Mouse (Mus musculus): ENCODE data around the gene Sh3pxd2b.

The Sh3pxd2b gene

GRCm38 (mm10) chr11:32373266-32374026 lies 25.8 kb downstream of the Sh3pxd2b start:
- no peak for DNase-seq (ENCODE audit: low spot score in 2 of 2)

DNA sequence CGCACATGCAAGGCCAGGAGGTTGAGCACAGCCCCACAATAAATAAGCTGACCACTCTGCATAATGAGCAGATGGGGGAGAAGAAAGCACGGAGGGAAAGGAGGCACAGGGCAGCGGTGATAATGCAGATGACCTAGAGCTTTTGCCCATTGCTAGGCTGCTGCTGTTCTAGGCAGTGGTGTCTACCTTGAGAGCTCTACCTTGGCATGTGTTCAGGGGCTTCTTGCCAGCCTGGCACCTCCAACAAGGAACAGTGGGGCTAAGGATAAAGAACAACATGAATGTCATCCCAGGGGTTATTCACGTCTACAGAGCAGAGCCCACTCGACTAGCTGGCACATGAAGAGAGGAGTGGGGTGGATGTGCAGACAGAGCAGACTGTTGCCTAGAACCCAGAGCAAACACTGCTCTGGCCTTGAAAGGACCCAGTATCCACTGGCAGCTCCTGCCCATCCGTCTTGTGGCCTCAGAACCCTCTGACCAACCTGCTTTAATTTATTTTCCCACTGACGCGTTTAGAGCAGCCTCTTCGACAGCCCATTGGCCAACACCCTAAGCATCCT lies 26.5 kb downstream of the Sh3pxd2b start:
- no peak for DNase-seq (ENCODE audit: low spot score in 2 of 2)

DNA sequence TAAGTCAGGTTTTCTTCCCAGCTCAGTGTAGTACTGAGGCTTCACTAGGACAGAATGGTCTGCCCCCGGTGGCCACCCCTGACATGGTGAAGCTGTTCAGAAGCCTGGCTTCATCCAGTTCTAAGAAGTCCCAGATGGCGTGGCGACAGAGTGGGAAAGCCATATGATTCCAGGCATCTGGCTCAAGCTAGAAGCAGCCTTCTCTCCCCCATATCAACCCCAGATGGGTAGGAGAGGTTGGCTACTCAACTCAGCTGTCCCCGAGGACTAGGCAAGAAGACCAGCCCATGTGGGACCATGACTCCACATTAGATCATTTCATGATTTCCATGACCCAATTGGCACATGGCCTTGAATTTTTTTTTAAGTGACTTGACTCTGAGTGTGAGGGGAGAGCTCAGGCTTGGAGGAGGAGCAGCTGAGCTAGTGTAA lies 27.5 kb downstream of the Sh3pxd2b start:
- DNase-seq (ENCODE audit: low spot score in 2 of 2) = peak in 1 of 2 experiments; percentile 24

DNA sequence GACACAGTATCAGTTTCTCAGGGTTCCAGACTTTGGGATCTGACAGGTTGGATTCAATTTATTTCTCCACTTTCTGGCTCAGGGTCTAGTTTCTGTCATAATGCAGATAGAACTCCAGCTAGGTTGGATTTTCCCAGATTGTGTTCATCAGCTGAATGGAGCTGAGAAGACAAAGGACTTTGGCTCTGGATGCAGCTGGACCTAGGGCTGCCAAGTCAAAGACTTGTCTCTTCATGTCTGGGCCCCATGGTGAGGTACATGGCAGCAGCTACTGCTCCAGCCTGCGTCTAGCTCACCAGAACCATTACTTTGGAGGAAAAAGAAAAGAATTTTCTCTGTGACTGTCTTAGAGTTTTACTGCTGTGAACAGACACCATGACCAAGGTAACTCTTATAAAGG lies 28.5 kb downstream of the Sh3pxd2b start:
- no peak for DNase-seq (ENCODE audit: low spot score in 2 of 2)

- DNase-seq (ENCODE audit: low spot score in 2 of 2) = no peak
These were observed 32.3 kb downstream of the Sh3pxd2b start for GRCm38 (mm10) chr11:32379910-32380309.

- DNase-seq (ENCODE audit: low spot score in 2 of 2) = no peak
These were observed 35.9 kb downstream of the Sh3pxd2b start for GRCm38 (mm10) chr11:32383341-32384134.

GRCm38 (mm10) chr11:32384135-32384801 lies 36.6 kb downstream of the Sh3pxd2b start:
- DNase-seq (ENCODE audit: low spot score in 2 of 2) = no peak

- no peak for DNase-seq (ENCODE audit: low spot score in 2 of 2)
These were observed 38.4 kb downstream of the Sh3pxd2b start for GRCm38 (mm10) chr11:32386043-32386442.

DNA sequence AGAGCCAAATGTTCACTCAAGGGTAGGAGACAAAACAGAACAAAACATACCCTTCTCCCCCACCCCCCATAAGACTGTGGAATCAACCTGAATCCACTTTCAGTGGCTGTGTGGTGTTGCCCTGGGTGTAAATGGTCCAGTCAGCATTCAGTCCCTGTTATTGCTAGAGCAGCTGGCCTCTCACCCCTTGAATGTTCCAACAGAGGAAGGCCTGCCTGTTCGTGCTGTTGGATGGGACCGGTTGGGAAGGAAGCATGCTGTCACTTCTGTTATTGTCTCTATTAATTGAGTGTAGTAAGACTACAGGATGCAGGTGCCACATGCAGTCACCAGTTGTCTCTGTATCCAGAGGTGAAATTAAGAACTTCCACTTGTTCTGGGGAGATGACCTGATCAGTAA lies 40.4 kb downstream of the Sh3pxd2b start:
- no peak for DNase-seq (ENCODE audit: low spot score in 2 of 2)

- no peak for DNase-seq (ENCODE audit: low spot score in 2 of 2)
These were observed 45.5 kb downstream of the Sh3pxd2b start for GRCm38 (mm10) chr11:32393095-32393494.

GRCm38 (mm10) chr11:32395791-32396190 lies 48.2 kb downstream of the Sh3pxd2b start:
- DNase-seq (ENCODE audit: low spot score in 2 of 2) = no peak

DNA sequence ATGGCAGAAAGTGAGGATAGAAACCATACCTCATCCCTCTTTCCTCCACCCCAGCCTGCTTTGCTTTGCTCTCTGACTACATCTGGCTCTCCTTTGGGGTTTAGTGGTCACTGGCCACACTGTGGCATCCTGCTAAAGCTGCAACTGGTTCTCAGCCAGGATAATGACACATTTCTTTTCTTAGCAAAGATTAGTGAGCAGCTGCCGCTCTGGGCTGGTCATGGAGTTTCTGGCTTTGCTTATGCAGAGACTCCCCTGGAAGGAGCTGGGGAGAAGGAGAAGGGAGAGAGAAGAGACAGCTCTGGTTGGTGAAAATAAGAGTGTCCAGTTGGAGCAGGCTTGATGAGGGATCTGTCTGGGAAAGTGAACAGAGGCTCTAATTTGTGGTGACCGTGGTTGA lies 50.8 kb downstream of the Sh3pxd2b start:
- DNase-seq (ENCODE audit: low spot score in 2 of 2) = no peak

DNA sequence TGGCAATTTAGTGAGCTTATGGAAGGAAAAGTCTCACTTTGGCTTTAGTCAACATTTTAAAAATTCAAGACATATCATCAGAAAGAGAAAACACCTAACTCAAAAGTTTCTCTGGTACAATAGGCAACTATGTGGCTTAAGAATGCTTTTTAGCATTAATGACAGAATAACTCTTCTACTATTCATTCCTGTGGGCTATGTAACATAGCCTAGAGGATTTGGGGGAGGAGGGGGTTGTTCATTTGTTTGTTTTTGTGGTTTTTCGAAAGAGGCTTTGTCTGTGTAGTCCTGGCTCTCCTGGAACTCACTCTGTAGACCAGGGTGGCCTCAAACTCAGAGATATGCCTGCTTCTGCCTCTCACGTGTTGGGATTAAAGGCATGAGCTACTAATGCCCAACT lies 51.6 kb downstream of the Sh3pxd2b start:
- no peak for DNase-seq (ENCODE audit: low spot score in 2 of 2)

DNA sequence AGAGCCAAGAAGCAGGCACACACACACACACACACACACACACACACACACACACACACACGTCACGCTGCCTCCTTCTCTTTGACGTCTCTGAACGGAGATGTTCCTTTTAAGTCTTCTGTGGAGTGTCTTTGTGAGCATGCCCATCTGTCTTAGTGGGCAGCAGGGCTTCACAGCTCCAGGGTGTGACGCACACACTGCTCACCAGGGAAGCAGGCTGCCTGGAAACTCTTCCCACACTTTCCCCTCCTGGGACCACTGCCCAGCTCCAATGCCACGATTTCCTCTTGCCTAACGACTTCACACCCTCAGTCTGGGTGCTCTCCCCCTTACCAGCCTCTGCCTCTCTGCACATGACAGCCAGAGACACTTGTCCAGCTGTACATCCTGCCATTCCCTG lies 55.1 kb downstream of the Sh3pxd2b start:
- peak; percentile 73 to 89 for DNase-seq (ENCODE audit: low spot score in 2 of 2)

- no peak for DNase-seq (ENCODE audit: low spot score in 2 of 2)
These were observed 57.1 kb downstream of the Sh3pxd2b start for GRCm38 (mm10) chr11:32404708-32405107.

GRCm38 (mm10) chr11:32407863-32408262 lies 60.2 kb downstream of the Sh3pxd2b start:
- DNase-seq (ENCODE audit: low spot score in 2 of 2) = no peak

DNA sequence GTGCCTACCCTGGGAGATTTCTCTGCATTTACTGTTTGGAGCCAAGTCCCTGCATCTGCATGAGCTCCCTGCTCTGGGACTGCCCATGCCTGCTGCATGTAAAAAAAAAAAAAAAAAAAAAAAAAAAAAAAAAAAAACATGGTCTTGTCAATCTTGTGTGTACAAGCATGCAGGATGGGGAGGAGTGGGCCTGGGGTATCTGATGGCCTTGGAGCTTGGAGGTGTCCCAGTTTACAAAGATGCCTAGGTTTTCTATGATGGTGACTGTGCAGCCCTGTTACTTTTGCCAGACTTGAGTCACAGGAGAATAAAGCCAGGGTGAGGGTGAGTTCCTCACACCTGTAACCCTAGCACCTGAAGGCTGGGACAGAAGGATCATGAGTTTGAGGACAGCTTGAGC lies 61.4 kb downstream of the Sh3pxd2b start:
- no peak for DNase-seq (ENCODE audit: low spot score in 2 of 2)

DNA sequence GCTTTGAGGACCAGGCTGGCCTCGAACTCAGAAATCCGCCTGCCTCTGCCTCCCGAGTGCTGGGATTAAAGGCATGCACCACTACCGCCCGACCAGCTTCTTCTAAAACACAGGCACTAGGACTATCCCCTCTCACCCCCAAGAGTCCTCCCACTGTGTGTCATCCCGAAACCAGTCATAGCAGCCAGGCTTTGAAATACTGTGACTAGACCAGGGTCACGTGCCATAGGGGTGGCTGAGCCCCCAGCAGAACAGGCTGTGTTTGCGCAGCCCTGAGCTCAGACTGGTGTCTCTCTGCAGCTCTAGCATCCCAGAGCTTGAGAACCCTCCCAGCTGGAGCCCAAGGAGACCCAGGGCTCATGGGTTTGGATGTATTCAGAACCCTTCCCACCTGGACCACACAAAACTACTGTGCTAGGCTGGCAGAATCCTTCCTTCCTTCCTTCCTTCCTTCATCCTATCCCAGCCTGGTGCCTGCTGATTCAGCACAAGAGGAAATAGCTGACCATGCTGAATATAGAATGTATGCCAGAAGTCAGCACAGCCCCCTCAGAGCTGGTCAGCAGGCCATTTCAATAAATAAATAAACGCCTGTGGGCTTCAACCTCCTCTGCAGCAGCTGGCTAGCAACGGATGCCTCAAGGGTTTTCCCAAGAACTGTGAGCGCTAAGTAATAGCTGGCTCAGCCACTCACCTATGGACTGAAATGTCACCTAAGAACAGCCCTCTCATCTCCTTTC lies 62.4 kb downstream of the Sh3pxd2b start:
- DNase-seq (ENCODE audit: low spot score in 2 of 2) = no peak

GRCm38 (mm10) chr11:32420001-32420400 lies 72.4 kb downstream of the Sh3pxd2b start:
- no peak for DNase-seq (ENCODE audit: low spot score in 2 of 2)

- DNase-seq (ENCODE audit: low spot score in 2 of 2) = no peak
These were observed 75.7 kb downstream of the Sh3pxd2b start for GRCm38 (mm10) chr11:32423311-32423710.

DNA sequence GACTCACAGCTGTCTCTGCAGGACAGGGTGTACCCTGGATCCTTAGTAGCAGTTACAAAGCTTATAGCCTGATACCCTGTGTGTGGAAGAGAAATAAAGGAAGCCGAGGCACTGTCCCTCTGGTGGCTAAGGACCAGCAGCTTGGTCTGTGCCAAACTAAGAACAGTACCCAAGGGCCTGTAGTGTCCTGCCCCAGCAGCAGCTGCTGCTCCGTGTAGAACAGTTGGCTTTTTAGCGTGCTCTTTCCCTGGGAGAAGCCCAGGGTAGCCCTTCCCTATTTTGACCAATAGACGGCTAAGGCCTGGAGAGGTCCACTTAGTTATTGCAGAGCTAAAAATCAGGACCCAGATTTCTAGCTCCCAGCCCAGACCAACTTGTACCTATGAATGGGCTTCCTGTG lies 77.0 kb downstream of the Sh3pxd2b start:
- DNase-seq (ENCODE audit: low spot score in 2 of 2) = no peak

All from left cerebral cortex, adult 9 months (tissue).